In genomic region chr17:24209043-24209915, GRCm38 (mm10) we compare ENCODE assay signal across 9 mouse cellular contexts. TPM values are rescaled to one million over a fixed set of nuclear protein-coding genes. Genes with fewer than 3 reads are reported as not detected.
DNase-seq lines count a peak whose midpoint lies in the region; ATAC-seq and TF ChIP-seq lines count a peak whose summit lies in the region.
"Had no signal": no experiment of that assay in that cellular context is flagged by ENCODE, and none has a peak within 500 bp of the region (broad histone marks: within the 10 kb centered on the region; RNA-seq: fewer than 3 reads in every experiment).

Gene Ntn3 (minus strand): TSS chr17:24209531.

- ATAC-seq in limb, embryonic 12.5 days (ENCODE audit: insufficient number of reproducible peaks, insufficient read depth, low FRiP score, low TSS enrichment, low read depth), result peak; percentile 75
- peak; percentile 38 for ATAC-seq in midbrain, embryonic 14.5 days (ENCODE audit: low FRiP score, low TSS enrichment)
- peak; percentile 35 for ATAC-seq in stomach, postnatal 0 days (ENCODE audit: low FRiP score, low TSS enrichment)

- peaks cover 15% of the 10 kb centered on the region for H3K4me1 ChIP-seq in brown adipose tissue, adult 24 weeks (ENCODE audit: control insufficient read depth, insufficient read depth, insufficient read length, low read length)
- peaks cover 84% of the 10 kb centered on the region for H3K4me1 ChIP-seq in forebrain, embryonic 10.5 days
- peaks cover 84% of the 10 kb centered on the region for H3K4me1 ChIP-seq in hindbrain, embryonic 10.5 days (replicated peaks)
- H3K4me1 ChIP-seq in limb, embryonic 12.5 days (replicated peaks), result peaks cover 78% of the 10 kb centered on the region
- peaks cover 69% of the 10 kb centered on the region for H3K4me1 ChIP-seq in midbrain, embryonic 14.5 days (ENCODE audit: control insufficient read depth, insufficient read depth, low read length)
- peaks cover 25% of the 10 kb centered on the region for H3K4me1 ChIP-seq in stomach, postnatal 0 days (replicated peaks; ENCODE audit: control insufficient read depth, insufficient read depth)

- peak within 1 kb of the TSS; percentile 79 for H3K9ac ChIP-seq in limb, embryonic 12.5 days (replicated peaks)
- H3K9ac ChIP-seq in midbrain, embryonic 14.5 days (replicated peaks; ENCODE audit: low read length), result peak within 1 kb of the TSS; percentile 75
- peak within 1 kb of the TSS; percentile 71 for H3K9ac ChIP-seq in stomach, postnatal 0 days (ENCODE audit: low read length)

- peaks cover 4% of the 10 kb centered on the region for H3K36me3 ChIP-seq in forebrain, embryonic 10.5 days (replicated peaks)
- peaks cover 1% of the 10 kb centered on the region; the same call in 1 of the 2 replicates for H3K36me3 ChIP-seq in hindbrain, embryonic 10.5 days
- H3K36me3 ChIP-seq in limb, embryonic 12.5 days, result peaks cover 11% of the 10 kb centered on the region; the same call in 1 of the 2 replicates
- H3K36me3 ChIP-seq in midbrain, embryonic 14.5 days (ENCODE audit: control insufficient read depth, insufficient read depth, low read length), result no peaks in the 10 kb centered on the region
- H3K36me3 ChIP-seq in stomach, postnatal 0 days (ENCODE audit: control insufficient read depth, insufficient read depth, low read length), result no peaks in the 10 kb centered on the region

- H3K27ac ChIP-seq in brown adipose tissue, adult 24 weeks (replicated peaks; ENCODE audit: low read depth, low read length), result no peak within 1 kb of the TSS
- peak within 1 kb of the TSS; percentile 90 for H3K27ac ChIP-seq in forebrain, embryonic 10.5 days
- H3K27ac ChIP-seq in hindbrain, embryonic 10.5 days, result peak within 1 kb of the TSS; percentile 92
- H3K27ac ChIP-seq in limb, embryonic 12.5 days, result peak within 1 kb of the TSS; percentile 97
- H3K27ac ChIP-seq in midbrain, embryonic 14.5 days (replicated peaks; ENCODE audit: low read depth, low read length), result peak within 1 kb of the TSS; percentile 74
- peak within 1 kb of the TSS; percentile 87 for H3K27ac ChIP-seq in stomach, postnatal 0 days (replicated peaks)
- H3K27ac ChIP-seq: macrophage had no signal

- peak within 1 kb of the TSS; percentile 47 for H3K4me3 ChIP-seq in brown adipose tissue, adult 24 weeks (ENCODE audit: insufficient read depth, low read depth, low read length)
- peak within 1 kb of the TSS; percentile 67 for H3K4me3 ChIP-seq in forebrain, embryonic 10.5 days
- H3K4me3 ChIP-seq in hindbrain, embryonic 10.5 days, result peak within 1 kb of the TSS; percentile 79
- H3K4me3 ChIP-seq in limb, embryonic 12.5 days (replicated peaks), result peak within 1 kb of the TSS; percentile 65
- peak within 1 kb of the TSS; percentile 44 for H3K4me3 ChIP-seq in midbrain, embryonic 14.5 days (replicated peaks; ENCODE audit: low read depth, low read length)
- H3K4me3 ChIP-seq in stomach, postnatal 0 days (ENCODE audit: low read depth, low read length), result peak within 1 kb of the TSS; percentile 41

- peak; percentile 39 for DNase-seq in layer of hippocampus, adult 11-12 months (ENCODE audit: low spot score)
- no peak for DNase-seq in layer of hippocampus, adult 9-10 months (ENCODE audit: low spot score)
- peak; percentile 72 for DNase-seq in forebrain, embryonic 10.5 days (ENCODE audit: extremely low spot score, low spot score)
- DNase-seq in hindbrain, embryonic 10.5 days (ENCODE audit: low spot score), result peak; percentile 83
- peak; percentile 79 for DNase-seq in midbrain, embryonic 14.5 days
- peak; percentile 66 for DNase-seq in stomach, postnatal 0 days (ENCODE audit: low spot score)

- no peak for TF ChIP-seq EP300 in stomach, postnatal 0 days (optimal IDR thresholded peaks at IDR 0.05)

- H3K27me3 ChIP-seq in forebrain, embryonic 10.5 days (ENCODE audit: poor library complexity, severe bottlenecking), result peaks cover 63% of the 10 kb centered on the region
- H3K27me3 ChIP-seq in hindbrain, embryonic 10.5 days (ENCODE audit: insufficient read depth, poor library complexity, severe bottlenecking), result peaks cover 48% of the 10 kb centered on the region
- H3K27me3 ChIP-seq in limb, embryonic 12.5 days, result peaks cover 23% of the 10 kb centered on the region
- peaks cover 15% of the 10 kb centered on the region; the same call in 1 of the 2 replicates for H3K27me3 ChIP-seq in midbrain, embryonic 14.5 days (ENCODE audit: control insufficient read depth, insufficient read depth, low read length)
- H3K27me3 ChIP-seq in stomach, postnatal 0 days (ENCODE audit: control insufficient read depth, insufficient read depth, low read length), result peaks cover 3% of the 10 kb centered on the region; the same call in 1 of the 2 replicates

- TF ChIP-seq CTCF in stomach, postnatal 0 days (IDR thresholded peaks at IDR 0.05; ENCODE audit: low read depth), result no peak

- WGBS in forebrain, embryonic 10.5 days, result 2% methylated on average over 42 of the region's 43 CpGs
- 1% methylated on average over 43 of the region's 43 CpGs for WGBS in hindbrain, embryonic 10.5 days
- WGBS in limb, embryonic 12.5 days, result 1% methylated on average over 43 of the region's 43 CpGs
- 1% methylated on average over 43 of the region's 43 CpGs for WGBS in midbrain, embryonic 14.5 days
- WGBS in stomach, postnatal 0 days, result 3% methylated on average over 40 of the region's 43 CpGs

- no peaks in the 10 kb centered on the region for H3K9me3 ChIP-seq in forebrain, embryonic 10.5 days
- no peaks in the 10 kb centered on the region for H3K9me3 ChIP-seq in hindbrain, embryonic 10.5 days
- H3K9me3 ChIP-seq in limb, embryonic 12.5 days, result no peaks in the 10 kb centered on the region
- no peaks in the 10 kb centered on the region for H3K9me3 ChIP-seq in midbrain, embryonic 14.5 days (ENCODE audit: control insufficient read depth, low read length)
- H3K9me3 ChIP-seq in stomach, postnatal 0 days (ENCODE audit: control insufficient read depth, low read length), result no peaks in the 10 kb centered on the region

- H3K4me2 ChIP-seq in limb, embryonic 12.5 days, result peak within 1 kb of the TSS; percentile 95
- peak within 1 kb of the TSS; percentile 94 for H3K4me2 ChIP-seq in midbrain, embryonic 14.5 days (ENCODE audit: low read length)
- peak within 1 kb of the TSS; percentile 95 for H3K4me2 ChIP-seq in stomach, postnatal 0 days (replicated peaks; ENCODE audit: low read depth)

RNA-seq across cellular contexts. Expression of gene Ntn3, which starts in this region (rescaled TPM):
- polyA plus RNA-seq in brown adipose tissue, adult 24 weeks (2012; ENCODE audit: insufficient read depth, insufficient read length, missing spikeins), result 0.52 and 1.6 TPM in 2 replicates
- 2.3 and 2.9 TPM in 2 replicates for polyA plus RNA-seq in forebrain, embryonic 10.5 days (2016; fragmentation: Nextera tagmentation; extraction: Ambion mirVana)
- polyA plus RNA-seq in hindbrain, embryonic 10.5 days (2016; fragmentation: Nextera tagmentation; extraction: Ambion mirVana), result 4.8 and 7.3 TPM in 2 replicates
- 19.5 and 19.8 TPM in 2 replicates for polyA plus RNA-seq in limb, embryonic 12.5 days (2016; fragmentation: Nextera tagmentation; extraction: Ambion mirVana)
- 3.1 and 3.4 TPM in 2 replicates for polyA plus RNA-seq in midbrain, embryonic 14.5 days (2014; fragmentation: Nextera tagmentation; extraction: Ambion mirVana)
- polyA plus RNA-seq in stomach, postnatal 0 days (2015; fragmentation: Nextera tagmentation; extraction: Ambion mirVana), result 2.8 and 3.1 TPM in 2 replicates
- polyA plus RNA-seq: macrophage had no signal
